Mouse (Mus musculus): ENCODE results near the gene Dnlz.
A peak's percentile ranks its signal among the peaks of the same experiment; 100 is the strongest.

Gene Dnlz

GRCm38 (mm10) chr2:26357484-26357883, 5.6 kb upstream of the Dnlz start:
- DNase-seq (ENCODE audit: low read depth), result no peak

- no peak for DNase-seq (ENCODE audit: low read depth)
Measured at GRCm38 (mm10) chr2:26356678-26357077, 4.8 kb upstream of the Dnlz start.

DNA sequence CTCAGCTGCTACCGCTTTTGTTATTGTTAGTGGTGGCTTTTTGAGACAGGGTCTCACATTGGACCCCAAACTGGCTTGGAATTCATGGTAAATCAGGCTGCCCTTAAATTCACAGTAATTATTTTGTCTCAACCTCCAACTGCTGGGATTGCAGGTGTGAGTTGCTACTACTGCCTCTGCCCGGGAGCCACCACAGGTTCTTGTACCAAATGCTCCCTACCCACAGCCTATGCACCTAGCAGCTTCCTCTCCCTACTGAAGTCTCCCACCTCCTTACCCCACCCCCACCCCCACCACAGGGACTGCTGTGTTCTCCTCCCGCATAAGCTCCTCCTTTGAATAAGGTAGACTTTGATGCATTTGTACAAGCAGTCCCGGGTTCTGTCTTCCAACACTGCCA, 4.3 kb upstream of the Dnlz start:
- no peak for DNase-seq (ENCODE audit: low read depth)

DNA sequence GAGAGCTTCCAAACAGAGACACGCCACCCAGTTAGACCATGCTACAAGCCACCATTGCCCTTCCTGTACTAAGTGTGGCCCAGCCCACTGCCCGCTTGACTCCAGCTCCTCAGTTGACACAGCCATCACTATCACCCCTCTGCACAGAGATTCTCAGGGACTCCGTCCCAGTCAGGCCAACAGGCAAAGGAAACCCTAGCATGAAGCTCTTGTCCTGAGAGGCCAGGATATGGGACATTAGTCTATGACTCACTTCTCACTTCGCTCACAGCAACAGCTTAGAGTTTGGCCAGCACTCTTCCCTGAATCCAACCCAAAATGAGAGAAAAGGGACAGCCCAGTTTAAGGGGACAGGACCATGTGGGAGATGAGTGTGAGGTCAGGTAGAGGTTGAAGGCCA, 2.5 kb upstream of the Dnlz start:
- no peak for DNase-seq (ENCODE audit: low read depth)

- DNase-seq (ENCODE audit: low read depth), result no peak
Measured at GRCm38 (mm10) chr2:26353066-26353980, 1.4 kb upstream of the Dnlz start.

DNA sequence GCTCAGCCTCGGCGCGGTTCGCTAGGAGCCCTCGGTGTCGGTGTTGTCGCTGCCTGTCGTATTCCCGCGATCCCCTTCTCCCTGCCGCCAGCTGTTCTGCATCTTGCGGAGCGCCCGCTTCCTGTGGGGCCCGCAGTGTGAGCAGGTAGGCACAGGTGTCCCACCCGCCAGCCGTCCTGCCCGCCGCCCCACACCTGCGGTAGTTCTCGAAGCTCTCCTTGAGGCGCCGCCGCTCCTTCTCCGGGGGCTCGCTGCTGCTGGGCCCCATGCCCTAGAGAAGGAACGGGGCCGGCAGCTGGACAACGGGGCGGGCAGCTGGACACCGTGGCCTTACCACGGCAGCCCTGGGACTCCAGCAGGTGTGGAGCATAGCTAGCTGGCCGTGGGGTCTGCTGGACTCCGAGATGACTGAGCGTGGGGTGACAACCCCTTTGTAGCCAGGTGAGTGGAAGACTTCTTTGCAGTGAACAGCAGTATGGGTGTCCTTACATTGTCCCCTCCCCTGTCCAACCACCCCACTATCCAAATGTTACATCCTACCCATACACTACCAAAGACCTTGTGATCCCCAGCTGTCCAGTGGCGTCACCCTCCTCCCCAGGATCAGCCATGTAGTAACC, 491 bp upstream of the Dnlz start:
- no peak for DNase-seq (ENCODE audit: low read depth)

DNA sequence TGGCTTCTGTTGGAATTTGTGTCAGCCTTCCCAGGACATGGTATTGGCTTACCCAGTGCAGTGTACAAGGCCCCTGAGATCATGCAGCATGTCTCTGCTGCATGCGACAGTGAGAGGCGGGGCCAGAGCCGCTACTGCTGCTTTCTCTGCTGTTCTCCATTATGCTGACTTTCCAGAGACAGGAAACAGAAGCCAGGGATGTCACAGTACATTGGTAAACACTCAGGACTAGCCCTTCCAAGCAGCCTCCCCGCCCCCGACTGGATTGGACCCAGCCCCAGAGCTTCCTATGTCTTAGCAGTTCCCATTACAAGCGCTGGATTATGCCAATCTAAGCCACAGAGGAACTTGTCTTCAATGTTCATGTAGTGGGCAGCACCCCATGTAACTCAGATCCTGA, 3.7 kb downstream of the Dnlz start:
- DNase-seq (ENCODE audit: low read depth), result no peak

- DNase-seq (ENCODE audit: low read depth), result no peak
Measured at GRCm38 (mm10) chr2:26342609-26343490, 9.1 kb downstream of the Dnlz start.

GRCm38 (mm10) chr2:26342044-26342443, 9.9 kb downstream of the Dnlz start:
- DNase-seq (ENCODE audit: low read depth), result no peak

DNA sequence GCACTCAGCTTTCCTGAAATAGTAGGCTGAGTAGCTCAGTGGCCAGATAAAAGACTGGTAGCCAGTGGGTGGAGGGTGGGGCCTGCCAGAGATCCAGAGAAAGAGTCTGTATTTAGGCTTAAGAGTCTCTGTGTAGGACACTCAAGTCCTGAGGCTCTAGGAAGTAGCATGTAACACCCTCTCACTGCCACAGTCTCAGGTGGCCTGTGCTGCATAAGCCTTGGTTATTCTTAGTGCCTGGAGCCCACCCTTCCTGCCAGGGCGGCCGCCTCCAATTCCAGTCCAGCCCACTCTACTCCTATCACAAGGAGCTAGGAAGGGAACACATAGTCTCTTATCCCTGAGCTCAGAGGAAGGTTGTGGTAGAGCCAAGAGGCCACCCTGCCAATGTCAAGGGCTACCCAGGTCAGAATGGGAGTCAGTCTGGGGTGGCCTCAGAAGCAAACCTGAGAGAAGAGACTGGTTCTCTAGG, 10.4 kb downstream of the Dnlz start:
- DNase-seq (ENCODE audit: low read depth), result no peak

GRCm38 (mm10) chr2:26339204-26339551, 12.7 kb downstream of the Dnlz start:
- DNase-seq (ENCODE audit: low read depth), result no peak

DNA sequence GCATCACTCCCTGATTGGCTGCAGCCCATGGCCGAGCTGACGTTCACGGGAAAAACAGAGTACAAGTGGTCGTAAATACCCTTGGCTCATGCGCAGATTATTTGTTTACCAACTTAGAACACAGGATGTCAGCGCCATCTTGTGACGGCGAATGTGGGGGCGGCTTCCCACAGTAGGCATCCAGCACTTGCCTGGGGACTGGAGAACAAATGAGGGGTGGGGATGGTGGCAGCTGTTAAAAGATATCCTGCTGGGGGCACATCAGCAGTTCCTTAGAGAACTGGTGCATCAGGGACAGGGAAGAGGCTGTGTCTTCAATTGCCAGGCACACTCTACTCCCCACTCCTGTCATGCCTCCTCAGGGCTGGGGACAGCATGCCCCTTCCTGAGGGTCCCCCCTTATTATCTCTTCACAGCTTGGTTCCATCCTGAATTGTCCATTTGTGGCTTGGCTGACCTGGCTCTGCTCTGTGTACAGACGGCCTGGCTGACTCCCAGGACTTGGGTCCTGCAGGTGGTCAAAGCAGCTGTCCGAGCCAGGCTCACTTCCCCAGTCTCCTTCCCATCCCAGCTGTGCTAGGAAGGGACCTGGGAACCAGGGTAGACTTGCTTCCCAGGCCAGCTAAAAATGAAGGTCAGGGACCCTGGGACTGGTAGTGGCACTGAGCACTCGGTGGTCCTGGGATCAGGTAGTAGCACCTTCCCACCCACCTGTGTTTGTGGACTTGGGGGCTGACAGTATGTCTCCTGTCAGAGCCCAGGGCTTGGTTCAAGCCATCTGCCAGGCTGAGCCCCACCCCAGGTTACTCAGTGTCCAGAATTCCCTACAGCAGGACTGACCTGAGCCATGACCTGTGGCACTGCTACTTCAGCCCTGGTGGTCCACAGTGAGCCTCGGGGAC, 13.4 kb downstream of the Dnlz start:
- no peak for DNase-seq (ENCODE audit: low read depth)

- no peak for DNase-seq (ENCODE audit: low read depth)
Measured at GRCm38 (mm10) chr2:26330702-26331101, 21.2 kb downstream of the Dnlz start.

GRCm38 (mm10) chr2:26330056-26330468, 21.8 kb downstream of the Dnlz start:
- DNase-seq (ENCODE audit: low read depth), result no peak

GRCm38 (mm10) chr2:26329402-26329801, 22.5 kb downstream of the Dnlz start:
- DNase-seq (ENCODE audit: low read depth), result no peak

- peak; percentile 18 for DNase-seq (ENCODE audit: low read depth)
Measured at GRCm38 (mm10) chr2:26327852-26328251, 24.1 kb downstream of the Dnlz start.

- peak; percentile 90 for DNase-seq (ENCODE audit: low read depth)
Measured at GRCm38 (mm10) chr2:26325386-26326181, 26.3 kb downstream of the Dnlz start.

GRCm38 (mm10) chr2:26324917-26325316, 27.0 kb downstream of the Dnlz start:
- peak; percentile 45 for DNase-seq (ENCODE audit: low read depth)

DNA sequence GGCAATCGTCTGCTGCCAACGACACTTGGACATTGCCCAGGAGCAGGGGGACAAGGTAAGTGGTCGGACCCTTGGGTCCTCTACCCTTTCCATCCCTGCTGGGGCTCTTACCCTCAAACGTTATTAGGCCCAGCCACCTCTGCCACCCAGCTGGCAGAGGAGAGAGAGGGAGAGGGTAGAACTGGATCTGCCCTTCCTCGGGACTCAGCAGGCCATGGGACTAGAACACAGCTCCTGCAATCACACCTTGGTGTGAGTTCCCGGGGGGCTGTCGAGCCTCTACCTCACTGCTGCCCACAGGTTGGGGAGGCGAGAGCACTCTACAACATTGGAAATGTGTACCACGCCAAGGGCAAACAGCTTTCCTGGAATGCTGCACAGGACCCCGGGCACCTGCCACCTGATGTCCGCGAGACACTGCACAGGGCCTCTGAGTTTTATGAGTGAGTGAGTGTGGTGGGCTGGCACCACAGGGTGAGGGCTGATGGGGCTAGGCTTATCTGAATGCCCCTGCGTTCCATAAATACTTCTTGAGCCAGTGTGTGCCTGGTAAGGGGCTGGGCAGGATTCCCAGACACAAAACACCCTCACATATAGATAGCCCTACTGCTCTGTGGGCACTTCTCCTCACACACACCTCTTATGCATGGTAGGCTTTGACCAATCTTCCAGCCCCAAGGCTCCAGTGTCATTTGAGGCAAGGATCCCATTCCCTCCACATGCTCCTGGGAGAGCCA, 28.2 kb downstream of the Dnlz start:
- DNase-seq (ENCODE audit: low read depth), result no peak

All from NIH3T3 (cell line).